Comparison of ENCODE assay signal across 21 mouse cellular contexts in the genomic region with DNA sequence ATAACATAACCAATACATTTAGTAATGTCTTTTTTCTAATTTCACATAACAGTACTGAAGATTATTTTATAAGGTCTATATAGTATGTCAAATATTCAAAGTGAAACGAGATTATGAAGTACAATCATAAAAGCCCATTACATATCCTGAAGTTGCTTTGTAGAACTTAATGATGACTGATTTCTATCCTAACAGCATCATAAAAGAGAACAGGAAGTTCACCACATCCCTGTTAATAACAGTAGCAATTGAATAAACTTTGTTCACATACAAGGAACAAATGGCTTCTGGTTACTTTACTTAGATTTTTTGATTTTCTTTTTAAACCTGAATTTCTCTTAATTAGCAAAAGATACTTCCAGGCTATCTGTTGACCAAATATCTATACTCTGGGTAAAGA.
"Had no signal": no experiment of that assay in that cellular context is flagged by ENCODE, and none has a peak within 500 bp of the region (broad histone marks: within the 10 kb centered on the region; RNA-seq: fewer than 3 reads in every experiment).

No protein-coding gene starts in this region.

- H3K9me3 ChIP-seq: hindbrain, embryonic 13.5 days; hindbrain, embryonic 15.5 days; kidney, embryonic 15.5 days; limb, embryonic 10.5 days; limb, embryonic 12.5 days; liver, embryonic 13.5 days; liver, embryonic 15.5 days had no signal

- DNase-seq: gastrocnemius, postnatal 14 days; gastrocnemius, postnatal 36 days; heart, adult 11 months; heart, adult 2 months; heart, postnatal 10 days; kidney, adult 11 months; kidney, postnatal 14 days; kidney, postnatal 36 days; liver, embryonic 13.5 days had no signal

- H3K27ac ChIP-seq: heart, adult 2 months; hindbrain, embryonic 13.5 days; hindbrain, embryonic 15.5 days; hindbrain, postnatal 0 days; kidney, embryonic 15.5 days; kidney, postnatal 0 days; layer of hippocampus, adult 2 months; left cerebral cortex, adult 2 months; limb, embryonic 10.5 days; limb, embryonic 12.5 days; liver, embryonic 13.5 days had no signal

- H3K4me3 ChIP-seq: heart, adult 2 months; hindbrain, embryonic 13.5 days; hindbrain, embryonic 15.5 days; kidney, embryonic 15.5 days; layer of hippocampus, adult 2 months; left cerebral cortex, adult 2 months; limb, embryonic 10.5 days; limb, embryonic 12.5 days; liver, embryonic 13.5 days; liver, embryonic 15.5 days had no signal

- H3K9ac ChIP-seq: hindbrain, embryonic 13.5 days; hindbrain, embryonic 15.5 days; kidney, embryonic 15.5 days; limb, embryonic 12.5 days; liver, embryonic 15.5 days had no signal

- H3K27me3 ChIP-seq: hindbrain, embryonic 13.5 days; hindbrain, embryonic 15.5 days; kidney, embryonic 15.5 days; limb, embryonic 12.5 days; liver, embryonic 13.5 days; liver, embryonic 15.5 days had no signal

- ATAC-seq: hindbrain, postnatal 0 days; intestine, embryonic 16.5 days had no signal

- H3K4me2 ChIP-seq: heart, embryonic 11.5 days; hindbrain, embryonic 13.5 days; hindbrain, embryonic 15.5 days; kidney, embryonic 15.5 days; limb, embryonic 12.5 days had no signal
